Mouse (Mus musculus) megakaryocyte, embryonic 14.5 days (primary cell): ENCODE measurements at regions not wholly inside any gene's neighbourhood (a gene's known extent, or its start where the extent isn't known, plus 50 kb on each side); places are given as distances from the start of the nearest gene placed in this dataset.

Experiments
- FLI1 ChIP-seq: IDR thresholded peaks from 2 replicates; pipeline ENCODE4 v1.6.1; 2012; ENCODE audit warnings: low read length, inconsistent platforms, mixed read lengths
- GATA1 ChIP-seq: IDR thresholded peaks from 3 replicates; pipeline ENCODE4 v1.6.1; 2012; ENCODE audit warnings: mixed read lengths, low read length, inconsistent platforms, borderline replicate concordance

DNA sequence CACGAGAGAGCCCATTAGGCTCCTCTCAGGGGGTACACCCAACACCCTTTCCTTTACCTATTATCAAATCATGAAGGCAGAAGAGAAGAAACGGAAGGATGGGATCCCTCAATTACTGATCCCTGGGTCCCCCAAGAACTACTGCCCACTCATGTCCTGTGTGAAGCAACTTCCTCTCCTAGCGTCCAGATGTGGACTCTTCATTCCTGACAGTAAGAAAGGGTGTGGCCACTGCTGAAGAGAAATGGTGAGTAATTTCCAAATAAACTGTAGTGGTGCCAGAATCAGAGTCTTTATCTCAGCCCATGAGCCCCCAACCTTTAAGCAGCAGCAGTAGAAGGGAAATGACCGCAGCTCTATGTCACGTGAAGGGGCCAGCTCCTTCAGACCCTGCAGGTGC is 273.9 kb downstream of the Gm826 start:
- TF ChIP-seq GATA1, result no peak
- TF ChIP-seq FLI1, result no peak
